Mouse (Mus musculus): ENCODE data around the gene Net1. TPM values are rescaled to one million over a fixed set of nuclear protein-coding genes. Genes with fewer than 3 reads are reported as not detected.
"Not testable (repeated sequence)": the region's sequence is repeated elsewhere in the genome, so short reads cannot be mapped to it uniquely, and the experiment has no call there.

Net1 gene
- total RNA-seq, 2 experiments from 2014 or later, result 36.5 to 42.6 TPM

DNA sequence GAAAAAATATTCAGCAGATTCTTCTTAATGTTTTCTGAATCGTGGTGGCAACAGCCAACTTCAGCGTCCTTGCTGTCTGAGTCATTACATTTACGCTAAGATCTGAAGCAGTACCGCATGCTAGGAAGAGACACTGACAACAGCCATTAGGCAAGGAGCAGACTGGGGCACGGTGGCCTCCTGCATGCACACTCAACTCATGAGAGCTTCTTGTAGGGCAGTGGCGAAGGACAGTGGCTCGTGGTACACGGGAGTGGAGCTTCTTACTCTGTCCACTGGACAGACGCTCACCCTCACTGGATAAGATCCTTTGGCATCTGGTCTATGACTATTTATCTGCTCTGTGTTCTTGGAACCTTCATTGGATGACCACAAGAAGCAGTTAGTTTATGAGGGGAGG is 18.7 kb downstream of the Net1 start:
- DNase-seq (ENCODE audit: low spot score in 2 of 2), result no peak
- Histone ChIP-seq H3K4me3 (no peak overlapping the region), H3K27ac (no peak overlapping the region)
- no peak for TF ChIP-seq CTCF (conservative IDR thresholded peaks at IDR 0.05)

DNA sequence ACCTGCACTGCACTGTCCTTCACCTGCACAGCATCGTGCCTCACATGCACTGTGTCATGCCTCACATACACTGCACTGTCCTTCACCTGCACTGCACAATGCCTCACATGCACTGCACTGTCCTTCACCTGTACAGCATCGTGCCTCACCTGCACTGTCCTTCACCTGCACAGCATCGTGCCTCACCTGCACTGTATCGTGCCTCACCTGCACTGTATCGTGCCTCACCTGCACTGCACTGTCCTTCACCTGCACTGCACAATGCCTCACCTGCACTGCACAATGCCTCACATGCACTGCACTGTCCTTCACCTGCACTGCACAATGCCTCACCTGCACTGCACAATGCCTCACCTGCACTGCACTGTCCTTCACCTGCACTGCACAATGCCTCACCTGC is 19.8 kb downstream of the Net1 start:
- DNase-seq (ENCODE audit: low spot score in 2 of 2); H3K27ac ChIP-seq; H3K4me3 ChIP-seq: not testable (repeated sequence)

DNA sequence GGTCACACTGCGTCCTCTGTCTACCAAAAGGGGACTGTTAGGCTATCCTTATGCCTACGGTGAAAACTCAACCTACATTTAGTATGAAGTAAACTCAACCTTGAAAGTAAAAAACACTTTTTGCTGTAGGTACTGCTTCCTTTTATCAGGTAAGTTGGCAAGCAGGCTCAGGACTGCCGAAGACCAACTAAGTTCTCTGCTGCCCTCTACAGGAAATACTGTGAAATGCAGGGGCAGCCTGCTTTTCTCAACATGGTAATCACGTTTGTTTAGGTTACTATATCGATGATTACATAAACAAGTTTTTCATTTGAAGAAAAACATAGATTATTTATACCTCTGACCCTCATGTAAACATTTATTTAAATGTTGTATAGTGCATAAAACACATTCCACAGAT is 21.1 kb downstream of the Net1 start:
- peak; percentile 43 to 82 for DNase-seq (ENCODE audit: low spot score in 2 of 2)
- no peak overlapping the region for H3K4me3 ChIP-seq
- peak; percentile 100 for TF ChIP-seq CTCF (conservative IDR thresholded peaks at IDR 0.05)
- H3K27ac ChIP-seq, result no peak overlapping the region

DNA sequence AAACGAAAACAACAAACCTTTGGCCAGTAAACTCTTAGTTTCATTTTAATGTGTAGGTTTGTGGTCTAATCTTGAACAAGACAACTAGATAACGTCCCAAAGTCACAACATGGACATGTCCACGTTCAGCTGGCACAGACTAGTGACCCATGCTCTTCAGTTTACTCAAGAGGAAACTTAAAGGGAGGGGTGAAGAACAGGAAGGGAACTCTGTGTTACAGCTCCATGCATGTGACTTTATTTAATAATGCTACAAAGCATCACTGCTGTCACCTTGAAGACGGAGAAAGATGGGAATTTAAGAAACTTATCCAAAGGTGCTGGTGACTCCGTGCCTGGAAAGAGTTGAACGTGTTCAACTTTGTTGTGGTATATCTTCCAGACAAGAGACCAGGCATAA is 22.0 kb downstream of the Net1 start:
- Histone ChIP-seq H3K4me3 (no peak overlapping the region), H3K27ac (no peak overlapping the region)
- DNase-seq (ENCODE audit: low spot score in 2 of 2), result no peak
- no peak for TF ChIP-seq CTCF (conservative IDR thresholded peaks at IDR 0.05)

DNA sequence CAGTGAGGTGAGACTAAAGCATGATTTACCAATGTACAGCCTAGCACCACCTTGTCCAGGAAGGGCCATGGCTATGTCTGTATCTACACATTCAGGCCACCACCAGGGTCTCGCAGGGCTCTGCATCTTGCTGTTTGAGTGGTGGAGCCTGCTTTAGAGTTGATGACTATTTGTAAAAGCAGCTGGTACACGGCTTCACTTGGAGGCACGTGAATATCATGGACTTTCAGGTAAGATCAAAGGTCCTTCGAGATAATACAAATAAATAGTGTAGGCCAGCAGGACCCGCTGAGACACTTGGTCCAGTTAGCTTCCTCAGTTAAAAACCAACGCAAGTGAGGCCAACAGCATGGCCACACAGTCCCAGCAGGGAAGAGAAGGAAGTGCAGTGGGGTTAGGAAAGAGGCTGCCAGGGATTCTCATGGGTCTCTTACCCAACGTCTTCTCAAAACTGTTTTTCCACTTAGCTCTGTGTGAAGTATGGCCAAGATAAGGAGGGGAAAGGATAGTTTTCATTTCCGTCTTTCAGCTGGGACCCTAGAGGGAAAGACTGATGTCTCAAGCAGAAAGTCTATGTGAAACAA is 22.5 kb downstream of the Net1 start:
- H3K4me3 ChIP-seq, result no peak overlapping the region
- H3K27ac ChIP-seq, result no peak overlapping the region
- no peak for DNase-seq (ENCODE audit: low spot score in 2 of 2)
- no peak for TF ChIP-seq CTCF (conservative IDR thresholded peaks at IDR 0.05)

DNA sequence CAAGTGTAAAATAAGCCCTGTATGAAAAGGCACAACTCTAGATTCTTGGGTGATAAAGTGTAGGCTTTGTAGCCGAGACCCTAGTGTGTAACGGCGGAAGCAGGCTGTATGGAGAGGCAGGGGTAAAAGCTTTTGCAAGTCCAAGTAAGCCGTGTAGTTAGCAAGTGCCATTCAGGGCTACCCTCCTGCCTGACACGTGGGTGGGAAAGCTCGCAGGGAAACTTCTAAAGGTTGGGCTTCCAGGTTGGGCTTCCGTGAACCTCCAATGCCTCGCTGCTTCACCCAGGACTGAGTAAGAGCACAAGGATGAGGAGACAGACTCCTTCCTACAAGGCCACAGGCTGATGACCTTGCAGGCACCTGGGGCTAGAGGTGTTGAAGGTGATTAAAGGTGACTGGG is 23.5 kb downstream of the Net1 start:
- no peak overlapping the region for H3K27ac ChIP-seq
- no peak for DNase-seq (ENCODE audit: low spot score in 2 of 2)
- TF ChIP-seq CTCF (conservative IDR thresholded peaks at IDR 0.05), result no peak

DNA sequence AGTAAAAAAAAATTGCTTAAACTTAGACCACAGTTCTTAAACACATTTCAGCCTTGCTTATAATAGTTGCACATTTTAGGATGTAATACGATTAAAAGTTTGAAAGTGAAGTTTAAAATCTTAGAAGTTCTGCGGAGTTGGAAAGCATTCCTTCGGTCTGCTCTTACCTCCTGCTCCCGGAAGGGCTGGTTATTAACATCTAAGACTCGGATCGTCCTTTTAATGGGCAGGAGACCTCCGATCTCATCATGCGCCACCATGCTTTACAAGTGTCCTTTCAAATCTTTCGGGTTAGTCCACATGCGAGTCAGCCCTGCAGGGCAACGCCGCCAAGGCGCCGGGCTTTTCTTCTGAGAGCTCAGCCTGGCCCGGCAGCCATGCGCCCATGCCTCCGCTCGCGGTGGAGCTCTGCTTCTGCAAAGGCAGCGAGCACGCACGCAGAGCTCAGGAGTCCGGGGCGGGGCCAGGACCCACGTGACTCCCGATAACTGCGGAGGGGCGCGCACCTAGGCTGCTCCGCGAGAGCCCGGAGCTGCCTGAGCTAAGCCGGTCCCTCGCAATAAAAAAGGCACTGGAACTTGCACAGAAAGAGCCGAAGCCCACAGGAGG is 24.8 kb downstream of the Net1 start:
- peak; percentile 30 for TF ChIP-seq CTCF (conservative IDR thresholded peaks at IDR 0.05)
- peak; percentile 86 for DNase-seq (ENCODE audit: low spot score in 2 of 2)
- peak overlapping the region; percentile 67 for H3K27ac ChIP-seq

More for the DNA sequence above, 23.5 kb downstream of the Net1 start:
- H3K4me3 ChIP-seq, result no peak overlapping the region

DNA sequence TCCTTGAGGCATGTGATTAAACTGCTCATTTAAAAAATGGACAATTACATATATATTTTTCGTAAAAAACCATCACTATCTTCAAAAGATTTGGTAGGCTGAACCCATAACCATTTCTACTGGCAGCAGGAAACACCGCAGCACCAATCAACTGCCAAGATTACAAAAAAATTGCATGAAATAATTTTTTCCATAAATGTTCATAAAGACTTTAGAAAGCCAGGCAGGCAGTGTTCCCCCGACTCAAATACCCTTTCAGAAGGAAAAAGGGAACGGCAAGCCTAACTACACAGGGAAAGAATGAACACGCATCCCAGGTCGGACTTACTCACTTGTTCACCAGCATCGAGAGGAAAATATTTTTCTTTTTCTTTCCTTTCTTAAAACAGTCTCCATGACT is 25.4 kb downstream of the Net1 start:
- no peak for TF ChIP-seq CTCF (conservative IDR thresholded peaks at IDR 0.05)
- peak overlapping the region; percentile 67; the same call in 1 of the 2 replicates for H3K27ac ChIP-seq
- H3K4me3 ChIP-seq, result peak overlapping the region; percentile 55
- DNase-seq (ENCODE audit: low spot score in 2 of 2), result no peak

More for the DNA sequence above, 24.8 kb downstream of the Net1 start:
- peak overlapping the region; percentile 55 for H3K4me3 ChIP-seq

DNA sequence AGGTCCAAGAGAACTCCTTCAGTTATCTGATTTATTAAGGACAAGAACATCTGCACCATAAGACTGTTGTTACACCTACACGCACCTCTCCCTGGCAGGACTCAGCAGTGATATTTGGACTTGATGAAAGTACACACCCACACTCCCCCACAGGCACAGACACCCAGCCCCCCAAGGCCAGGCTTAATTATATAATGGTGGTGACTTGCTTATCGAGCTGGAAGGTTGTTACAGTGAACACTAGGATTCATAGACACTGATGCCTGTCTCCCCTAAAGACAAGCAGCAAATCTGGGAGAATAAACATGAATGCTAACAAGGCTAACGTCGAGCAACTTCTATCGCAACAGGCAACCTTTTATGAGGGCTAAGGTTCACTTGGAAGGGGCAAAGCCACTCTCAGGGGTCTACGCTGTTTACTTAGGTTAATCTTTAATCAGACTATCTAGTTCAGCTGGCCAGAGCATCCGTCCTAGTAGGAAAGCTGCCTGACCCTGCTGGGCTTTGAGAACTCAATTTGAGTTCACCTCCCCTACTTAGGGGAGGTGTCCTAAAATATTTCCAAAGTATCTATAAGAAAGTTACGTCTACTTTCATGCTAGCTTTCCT is 26.4 kb downstream of the Net1 start:
- Histone ChIP-seq H3K27ac (0 out of 2 replicates have a peak overlapping the region, but pooled peaks have one; percentile 12), H3K4me3 (peak overlapping the region; percentile 55)
- no peak for DNase-seq (ENCODE audit: low spot score in 2 of 2)
- TF ChIP-seq CTCF (conservative IDR thresholded peaks at IDR 0.05), result no peak

DNA sequence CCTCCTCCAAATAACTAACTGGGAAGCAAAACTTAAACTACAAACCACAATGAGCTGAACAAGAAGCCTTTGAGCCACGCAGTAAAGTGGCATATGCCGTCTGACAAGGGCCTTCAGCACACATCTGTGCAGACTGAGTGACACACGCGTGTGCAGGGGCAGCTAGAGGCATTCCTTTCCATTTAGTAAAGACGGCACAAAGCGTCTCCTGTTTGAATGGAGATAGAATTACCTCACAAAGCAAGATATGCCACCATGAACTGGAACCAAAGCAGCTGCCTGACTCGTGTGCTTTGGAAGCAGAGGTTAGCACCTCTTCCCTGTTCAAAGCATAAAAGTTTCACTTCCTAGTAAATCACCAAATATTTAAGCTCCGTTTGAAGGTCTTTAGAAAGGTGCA is 28.0 kb downstream of the Net1 start:
- DNase-seq (ENCODE audit: low spot score in 2 of 2), result no peak
- Histone ChIP-seq H3K4me3 (peak overlapping the region; percentile 23; the same call in 1 of the 2 replicates), H3K27ac (no peak overlapping the region)
- no peak for TF ChIP-seq CTCF (conservative IDR thresholded peaks at IDR 0.05)

DNA sequence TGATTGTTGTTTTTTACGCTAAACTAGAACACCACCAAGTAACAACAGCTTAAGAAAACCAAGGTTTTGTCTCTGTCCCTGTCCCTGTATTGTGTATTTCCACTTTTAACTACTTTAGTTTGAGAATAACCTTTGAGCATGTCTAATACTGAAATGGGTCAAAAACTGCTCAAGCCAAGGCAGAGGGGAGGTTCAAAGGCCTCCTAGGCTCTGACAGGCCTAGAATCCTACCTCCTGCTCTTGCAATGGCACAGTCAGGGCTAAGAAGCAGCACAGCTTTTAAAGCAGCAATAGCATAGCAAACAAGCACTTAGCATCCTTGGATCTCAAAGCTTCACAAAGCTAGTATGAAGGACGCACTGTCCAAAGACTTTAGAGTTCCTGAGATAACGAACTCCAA is 28.9 kb downstream of the Net1 start:
- Histone ChIP-seq H3K4me3 (no peak overlapping the region), H3K27ac (no peak overlapping the region)
- TF ChIP-seq CTCF (conservative IDR thresholded peaks at IDR 0.05), result no peak
- no peak for DNase-seq (ENCODE audit: low spot score in 2 of 2)

DNA sequence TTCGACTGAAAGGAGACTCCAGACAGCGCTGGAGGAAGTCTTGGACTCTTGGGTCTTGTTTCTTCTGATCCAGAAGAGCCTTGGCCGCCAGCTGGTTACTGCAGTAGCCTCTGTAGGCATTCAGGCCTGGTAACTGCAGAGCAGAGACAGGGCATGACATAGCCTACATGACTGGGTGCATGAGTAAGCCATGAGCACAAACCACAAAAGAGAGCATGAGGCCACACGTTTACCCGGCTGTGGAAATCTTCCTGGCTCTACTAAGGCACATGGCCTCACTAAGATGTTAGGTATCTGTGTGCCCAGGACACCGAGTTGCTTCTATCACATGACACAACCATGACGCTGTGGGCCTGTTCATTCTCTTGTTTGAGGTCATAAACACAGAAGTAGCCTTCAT is 31.4 kb downstream of the Net1 start:
- no peak for DNase-seq (ENCODE audit: low spot score in 2 of 2)
- TF ChIP-seq CTCF (conservative IDR thresholded peaks at IDR 0.05), result no peak
- no peak overlapping the region for H3K4me3 ChIP-seq
- no peak overlapping the region for H3K27ac ChIP-seq

DNA sequence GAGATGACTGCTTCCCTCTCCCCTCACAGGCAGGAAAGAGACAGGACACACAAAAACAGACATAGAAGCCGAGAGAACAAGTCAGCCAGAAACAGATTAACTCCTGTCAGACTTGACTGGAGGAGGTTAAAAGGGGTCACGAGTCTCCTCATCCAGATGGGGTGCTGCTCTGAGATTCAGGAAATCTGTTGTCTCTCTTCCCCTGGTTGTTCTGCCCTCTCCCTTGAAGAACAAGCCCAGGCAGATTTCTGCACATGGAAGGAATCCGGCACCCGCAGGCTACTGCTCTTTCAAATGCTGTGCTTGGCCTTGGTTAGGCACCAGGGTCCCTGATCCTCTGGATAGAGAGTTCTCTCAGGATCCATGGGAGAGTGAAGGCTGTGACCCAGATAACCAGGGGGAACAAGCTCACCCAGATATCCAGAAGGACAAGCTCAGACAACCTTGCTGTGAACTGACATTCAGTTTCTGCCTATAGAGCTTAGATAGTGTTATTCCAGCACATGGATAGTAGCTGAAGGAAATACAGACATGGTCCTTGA is 40.3 kb downstream of the Net1 start:
- no peak for DNase-seq (ENCODE audit: low spot score in 2 of 2)
- no peak overlapping the region for H3K4me3 ChIP-seq
- no peak overlapping the region for H3K27ac ChIP-seq
- no peak for TF ChIP-seq CTCF (conservative IDR thresholded peaks at IDR 0.05)

DNA sequence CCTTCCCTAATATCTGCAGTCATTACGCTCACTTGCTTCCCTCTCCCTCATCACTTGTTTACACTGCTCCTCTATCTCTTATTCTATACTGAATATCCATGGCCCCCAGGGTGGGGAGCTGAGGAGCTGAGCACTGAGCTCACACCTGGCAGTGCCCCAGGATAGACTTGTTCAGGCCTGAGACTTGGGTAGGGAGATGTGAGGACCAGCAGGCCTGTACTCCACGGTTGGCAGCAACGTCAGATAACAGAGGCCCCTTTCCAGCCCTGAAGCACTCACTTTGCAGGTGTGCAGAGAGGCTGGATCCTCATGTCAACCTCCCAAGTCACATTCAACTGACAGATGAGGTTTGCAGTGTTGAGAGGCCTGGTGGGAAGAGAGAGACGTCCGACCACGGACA is 40.8 kb downstream of the Net1 start:
- no peak overlapping the region for H3K27ac ChIP-seq
- DNase-seq (ENCODE audit: low spot score in 2 of 2), result no peak
- no peak overlapping the region for H3K4me3 ChIP-seq
- TF ChIP-seq CTCF (conservative IDR thresholded peaks at IDR 0.05), result no peak

All from layer of hippocampus, adult 2 months (tissue).